Mouse (Mus musculus) neutrophil, adult 5-6 weeks (primary cell): ENCODE results near the gene Parvg. TPM values are rescaled to one million over a fixed set of nuclear protein-coding genes. Genes with fewer than 3 reads are reported as not detected.

ENCODE experiments used
- total RNA-seq: library from RNA; stranded (forward); fragments of 200-1000 nt; gene quantifications from 2 replicates; pipeline ENCODE4 v1.2.3, GENCODE M21; 2017

Parvg gene
- total RNA-seq, 1 experiment from 2014 or later = 98.6 TPM

Other genes starting within 250 kb of the Parvg start
- gene Sult4a1, start 218.3 kb upstream of the Parvg start, total RNA-seq = not detected in 2 replicates
- not detected in 2 replicates for gene Pnpla5, start 200.9 kb upstream of the Parvg start, total RNA-seq
- not detected in 2 replicates for gene Pnpla3, start 156.2 kb upstream of the Parvg start, total RNA-seq
- gene Samm50, start 131.8 kb upstream of the Parvg start, total RNA-seq = 34.3 and 44.5 TPM in 2 replicates
- 1.8 and 10.5 TPM in 2 replicates for gene Parvb, start 92.0 kb upstream of the Parvg start, total RNA-seq
- gene Shisal1, start 123.1 kb downstream of the Parvg start, total RNA-seq = not detected in 2 replicates
- 6.4 and 6.6 TPM in 2 replicates for gene Rtl6, start 233.8 kb downstream of the Parvg start, total RNA-seq